Mouse (Mus musculus) intestine, embryonic 14.5 days (tissue): ENCODE data around the gene Scd2. TPM values are rescaled to one million over a fixed set of nuclear protein-coding genes. Genes with fewer than 3 reads are reported as not detected.
"Not testable (repeated sequence)": the region's sequence is repeated elsewhere in the genome, so short reads cannot be mapped to it uniquely, and the experiment has no call there.

Source experiments
- ATAC-seq: fragments of 200-750 bp; cut with Nextera tagmentation; replicated peaks from 2 replicates; pipeline ENCODE4 v1.8.0; 2017; ENCODE audit warnings: low read depth, moderate number of reproducible peaks, moderate TSS enrichment, moderate library complexity; ENCODE audit not compliant: low FRiP score, low TSS enrichment
- DNase-seq: peaks from one replicate; pipeline ENCODE4 v3.0.0-alpha.2; 2018; ENCODE audit warnings: low spot score
- H3K27ac ChIP-seq: fragments of 300-500 bp; sonication (generic); 2 replicates; pipeline ENCODE4 v1.5.1; 2014; ENCODE audit warnings: low read depth, mild to moderate bottlenecking, control low read depth
- H3K27me3 ChIP-seq: fragments of 300-500 bp; sonication (generic); replicated peaks from 2 replicates; pipeline ENCODE4 v1.6.1; 2014; ENCODE audit warnings: low read length, control low read depth; ENCODE audit not compliant: control insufficient read depth, insufficient read depth
- H3K36me3 ChIP-seq: fragments of 300-500 bp; sonication (generic); 2 replicates; pipeline ENCODE4 v1.6.1; 2014; ENCODE audit warnings: low read length, control low read depth; ENCODE audit not compliant: control insufficient read depth, insufficient read depth
- H3K4me1 ChIP-seq: fragments of 300-500 bp; sonication (generic); replicated peaks from 2 replicates; pipeline ENCODE4 v1.6.1; 2014; ENCODE audit warnings: low read length, control low read depth, mixed read lengths; ENCODE audit not compliant: control insufficient read depth, insufficient read depth
- H3K4me2 ChIP-seq: fragments of 300-500 bp; sonication (generic); 2 replicates; pipeline ENCODE4 v1.6.1; 2014; ENCODE audit warnings: low read length
- H3K4me3 ChIP-seq: fragments of 300-500 bp; sonication (generic); 2 replicates; pipeline ENCODE4 v1.5.1; 2014; ENCODE audit warnings: low read depth, low read length, control low read depth, mixed read lengths
- H3K9ac ChIP-seq: fragments of 300-500 bp; sonication (generic); 2 replicates; pipeline ENCODE4 v1.6.1; 2014; ENCODE audit warnings: mild to moderate bottlenecking, low read length
- H3K9me3 ChIP-seq: fragments of 300-500 bp; sonication (generic); 2 replicates; pipeline ENCODE4 v1.6.1; 2016; ENCODE audit warnings: low read length, control low read depth; ENCODE audit not compliant: control insufficient read depth
- WGBS: fragments of 180-500 bp; shearing (Covaris S2); extraction: QIAGEN DNeasy Blood & Tissue Kit; methylation state at CpG from one replicate; pipeline ENCODE4 v1.1.7; 2014; 5-methylcytosine and 5-hydroxymethylcytosine counted together
- polyA plus RNA-seq: library from polyadenylated mRNA; unstranded; fragments of >200 nt; fragmentation: Nextera tagmentation; extraction: Ambion mirVana; gene quantifications from 2 replicates; pipeline ENCODE4 v1.2.1, GENCODE M21; 2014

Gene Scd2
- polyA plus RNA-seq, 1 experiment from 2014 or later, result 386 TPM

- not testable (repeated sequence) for H3K4me3 ChIP-seq, H3K27ac ChIP-seq, H3K9me3 ChIP-seq, H3K4me1 ChIP-seq, ATAC-seq, DNase-seq, H3K9ac ChIP-seq, H3K27me3 ChIP-seq, H3K4me2 ChIP-seq
- 100% methylated on average over 1 of the region's 1 CpGs for WGBS
- H3K36me3 ChIP-seq, result peaks cover 39% of the 10 kb centered on the region
Measured at GRCm38 (mm10) chr19:44310155-44310575, 16.7 kb downstream of the Scd2 start.

- Histone ChIP-seq H3K27me3 (no peaks in the 10 kb centered on the region), H3K4me1 (peaks cover 7% of the 10 kb centered on the region), H3K4me3 (no peak overlapping the region), H3K4me2 (no peak overlapping the region), H3K9ac (no peak overlapping the region), H3K27ac (no peak overlapping the region), H3K9me3 (no peaks in the 10 kb centered on the region), H3K36me3 (peaks cover 33% of the 10 kb centered on the region)
- peak; percentile 44 for DNase-seq
- WGBS, result 45% methylated on average over 5 of the region's 5 CpGs
- ATAC-seq, result no peak
Measured at GRCm38 (mm10) chr19:44310814-44311213, 17.3 kb downstream of the Scd2 start.

DNA sequence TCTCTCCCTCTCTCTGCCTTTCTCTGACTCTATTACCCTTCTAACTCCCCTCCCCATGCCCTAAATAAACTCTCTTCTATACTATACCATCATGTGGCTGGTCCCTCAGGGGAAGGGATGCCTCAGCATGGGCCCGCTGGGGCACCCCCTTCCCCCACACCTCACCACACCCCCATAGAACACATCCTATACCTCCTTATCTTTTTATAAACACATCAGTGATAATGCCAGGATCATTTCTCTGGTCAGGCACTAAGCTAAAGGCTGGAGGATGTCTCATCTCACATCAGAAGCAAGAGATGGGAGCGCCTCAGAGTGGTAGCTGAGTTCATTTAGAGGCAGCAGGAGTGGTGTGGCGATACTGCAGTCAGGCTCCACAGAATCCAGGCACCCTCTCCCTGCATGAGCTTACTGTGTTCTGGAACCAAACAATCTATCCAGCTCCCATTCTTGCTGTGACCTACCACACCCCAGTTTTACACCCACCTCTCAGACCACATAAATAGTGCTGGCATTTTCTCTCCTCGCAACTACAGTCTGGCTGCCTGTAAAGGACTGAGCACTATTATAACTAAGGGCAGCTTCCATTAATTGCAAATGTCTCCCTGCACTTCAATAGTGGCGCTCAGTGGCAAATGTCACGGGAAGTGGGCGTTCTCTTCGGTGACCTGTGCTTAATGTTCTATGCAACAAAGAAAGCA lies 18.0 kb downstream of the Scd2 start:
- peaks cover 26% of the 10 kb centered on the region for H3K36me3 ChIP-seq
- H3K4me3 ChIP-seq, result no peak overlapping the region
- H3K4me1 ChIP-seq, result peaks cover 7% of the 10 kb centered on the region
- no peak overlapping the region for H3K9ac ChIP-seq
- WGBS, result 67% methylated on average over 8 of the region's 8 CpGs
- no peaks in the 10 kb centered on the region for H3K27me3 ChIP-seq
- H3K4me2 ChIP-seq, result no peak overlapping the region
- ATAC-seq (no peak), DNase-seq (peak; percentile 28)
- H3K9me3 ChIP-seq, result no peaks in the 10 kb centered on the region
- no peak overlapping the region for H3K27ac ChIP-seq

DNA sequence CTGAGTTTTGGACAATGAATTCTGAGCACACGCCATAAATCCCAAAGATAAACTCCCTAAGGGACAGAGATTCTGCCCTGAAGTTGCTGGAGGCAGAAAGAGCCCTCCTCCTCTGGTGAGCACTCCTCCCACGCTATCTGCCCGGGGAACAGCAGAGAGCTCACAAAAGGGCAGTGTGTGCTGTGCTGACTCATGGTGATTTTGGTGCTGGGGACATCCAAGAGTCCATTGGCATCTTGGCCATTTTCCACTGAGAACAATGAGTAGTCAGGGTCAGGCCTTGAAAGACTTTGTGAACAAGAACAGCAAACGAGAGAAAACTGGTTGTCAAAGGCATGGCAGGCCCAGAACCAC lies 18.5 kb downstream of the Scd2 start:
- H3K9ac ChIP-seq, result no peak overlapping the region
- H3K27ac ChIP-seq, result no peak overlapping the region
- peak; percentile 49 for DNase-seq
- peaks cover 21% of the 10 kb centered on the region for H3K36me3 ChIP-seq
- no peaks in the 10 kb centered on the region for H3K27me3 ChIP-seq
- H3K4me2 ChIP-seq, result no peak overlapping the region
- H3K4me3 ChIP-seq, result no peak overlapping the region
- 48% methylated on average over 4 of the region's 4 CpGs for WGBS
- H3K9me3 ChIP-seq, result no peaks in the 10 kb centered on the region
- ATAC-seq, result no peak
- peaks cover 7% of the 10 kb centered on the region for H3K4me1 ChIP-seq

DNA sequence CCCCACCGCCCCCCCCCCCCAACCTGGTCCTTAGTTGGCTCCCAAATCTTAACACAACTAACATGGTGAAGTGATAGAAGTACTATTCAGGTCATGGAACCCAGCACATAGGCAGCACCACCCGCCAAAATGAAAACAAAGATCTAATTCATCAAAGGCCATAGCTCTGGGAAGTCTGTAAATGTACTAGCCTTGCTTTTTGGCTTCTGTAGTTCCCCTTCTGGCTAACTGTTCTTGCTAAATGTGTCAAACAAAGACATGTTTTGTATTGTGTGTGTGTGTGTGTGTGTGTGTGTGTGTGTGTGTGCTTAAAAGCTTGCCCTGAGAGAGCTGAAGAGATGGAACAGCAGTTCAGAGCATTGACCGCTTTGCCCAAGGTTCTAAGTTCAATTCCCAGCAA lies 19.6 kb downstream of the Scd2 start:
- 79% methylated on average over 3 of the region's 3 CpGs for WGBS
- Histone ChIP-seq H3K36me3 (peaks cover 10% of the 10 kb centered on the region), H3K4me1 (peaks cover 7% of the 10 kb centered on the region), H3K9ac (no peak overlapping the region), H3K9me3 (no peaks in the 10 kb centered on the region), H3K4me2 (no peak overlapping the region), H3K4me3 (no peak overlapping the region), H3K27ac (no peak overlapping the region), H3K27me3 (no peaks in the 10 kb centered on the region)
- peak; percentile 36 for DNase-seq
- no peak for ATAC-seq

DNA sequence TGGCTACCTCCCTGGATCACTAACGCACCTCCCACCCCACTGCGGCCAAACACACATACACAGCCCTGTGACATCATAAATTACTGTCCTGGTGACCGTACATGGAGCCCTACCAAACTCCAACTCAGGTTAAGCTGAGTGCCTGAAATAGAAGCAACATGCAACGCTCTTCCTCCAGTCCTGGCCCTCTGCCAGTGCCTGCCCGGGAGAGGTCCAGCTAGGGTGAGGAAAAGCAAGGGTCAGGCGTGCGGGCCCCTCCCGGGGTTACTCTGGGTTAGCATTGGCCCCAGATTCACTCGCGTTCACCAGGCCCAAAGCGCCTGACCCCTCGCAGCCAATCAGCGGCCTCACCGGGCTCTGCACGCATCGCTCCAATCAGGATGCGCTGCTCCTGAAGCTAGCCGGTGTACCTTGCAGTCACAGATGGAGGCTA lies 20.9 kb downstream of the Scd2 start:
- 0 out of 2 replicates have a peak, but pooled peaks cover 2% of the 10 kb centered on the region for H3K36me3 ChIP-seq
- H3K27me3 ChIP-seq, result no peaks in the 10 kb centered on the region
- peak overlapping the region; percentile 52 for H3K4me3 ChIP-seq
- peak overlapping the region; percentile 84 for H3K27ac ChIP-seq
- peak; percentile 83 for DNase-seq
- peak; percentile 95 for ATAC-seq
- H3K9ac ChIP-seq, result peak overlapping the region; percentile 40
- peaks cover 7% of the 10 kb centered on the region for H3K4me1 ChIP-seq
- peaks cover 3% of the 10 kb centered on the region; the same call in 1 of the 2 replicates for H3K9me3 ChIP-seq
- H3K4me2 ChIP-seq, result peak overlapping the region; percentile 89
- under 1% methylated on average over 18 of the region's 18 CpGs for WGBS

- peak; percentile 77 for ATAC-seq
- Histone ChIP-seq H3K36me3 (no peaks in the 10 kb centered on the region), H3K27me3 (no peaks in the 10 kb centered on the region), H3K9me3 (peaks cover 3% of the 10 kb centered on the region; the same call in 1 of the 2 replicates), H3K4me1 (peaks cover 7% of the 10 kb centered on the region), H3K4me3 (peak overlapping the region; percentile 52), H3K27ac (peak overlapping the region; percentile 84), H3K4me2 (peak overlapping the region; percentile 89), H3K9ac (peak overlapping the region; percentile 40)
- peak; percentile 76 for DNase-seq
- WGBS, result 2% methylated on average over 11 of the region's 11 CpGs
Measured at GRCm38 (mm10) chr19:44314871-44315414, 21.5 kb downstream of the Scd2 start.

GRCm38 (mm10) chr19:44316752-44317315 lies 23.4 kb downstream of the Scd2 start:
- DNase-seq (peak; percentile 39), ATAC-seq (no peak)
- Histone ChIP-seq H3K27me3 (no peaks in the 10 kb centered on the region), H3K4me3 (no peak overlapping the region), H3K36me3 (no peaks in the 10 kb centered on the region), H3K27ac (no peak overlapping the region), H3K4me1 (peaks cover 7% of the 10 kb centered on the region), H3K9ac (no peak overlapping the region), H3K9me3 (peaks cover 3% of the 10 kb centered on the region; the same call in 1 of the 2 replicates), H3K4me2 (no peak overlapping the region)
- WGBS, result 54% methylated on average over 5 of the region's 5 CpGs
